Mouse (Mus musculus) lung, adult 2 months (tissue): ENCODE measurements around the gene Rab25. TPM values are rescaled to one million over a fixed set of nuclear protein-coding genes. Genes with fewer than 3 reads are reported as not detected.

Source experiments
- DNase-seq: peaks from one replicate; pipeline ENCODE4 v3.0.0; 2022
- H3K4me1 ChIP-seq: fragments of 200-500 bp; 2 replicates; pipeline ENCODE4 v1.6.1; 2011; ENCODE audit warnings: low read length; ENCODE audit not compliant: control insufficient read depth, insufficient read depth
- H3K4me3 ChIP-seq: fragments of 200-500 bp; replicated peaks from 2 replicates; pipeline ENCODE3; 2011; ENCODE audit warnings: low read depth, mild to moderate bottlenecking, control low read depth, low read length; ENCODE audit errors: extremely low read depth
- CTCF ChIP-seq: fragments of 200-500 bp; IDR thresholded peaks from 2 replicates; pipeline ENCODE4 v1.5.1; 2011; ENCODE audit warnings: mild to moderate bottlenecking, low read length, control low read depth; ENCODE audit not compliant: insufficient read depth
- POLR2A ChIP-seq: fragments of 200-500 bp; IDR thresholded peaks from 2 replicates; pipeline ENCODE4 v1.6.1; 2011; ENCODE audit warnings: low read depth, mild to moderate bottlenecking, control low read depth, low read length, borderline replicate concordance; ENCODE audit errors: extremely low read depth
- WGBS: fragments of 180-500 bp; shearing (Covaris S2); methylation state at CpG from one replicate; pipeline ENCODE4 v1.1.7; 2018; 5-methylcytosine and 5-hydroxymethylcytosine counted together
- polyA plus RNA-seq: library from polyadenylated mRNA; depleted of rRNA; stranded (reverse); fragments of >200 nt; gene quantifications from 2 replicates; pipeline ENCODE4 v1.2.3, GENCODE M21; 2012

The Rab25 gene
- polyA plus RNA-seq, 1 experiment = 105 TPM

DNA sequence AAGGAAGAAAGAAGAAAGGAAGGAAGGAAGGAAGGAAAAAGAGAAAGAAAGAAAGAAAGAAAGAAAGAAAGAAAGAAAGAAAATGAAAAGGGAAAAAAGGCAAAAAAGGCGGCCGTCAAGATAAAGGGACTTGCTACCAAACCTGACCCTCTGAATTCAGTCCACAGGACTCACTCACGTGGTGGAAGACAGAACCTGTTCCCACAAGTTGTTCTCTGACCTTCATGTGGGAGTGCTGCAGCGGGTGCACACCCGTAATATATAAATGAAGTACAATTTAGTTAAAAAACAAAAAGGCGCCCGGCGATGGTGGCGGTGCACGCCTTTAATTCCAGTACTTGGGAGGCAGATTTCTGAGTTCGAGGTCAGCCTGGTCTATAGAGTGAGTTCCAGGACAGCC is 19.5 kb downstream of the Rab25 start:
- H3K4me3 ChIP-seq = no peak overlapping the region
- TF ChIP-seq POLR2A (no peak), CTCF (no peak)
- peaks cover 7% of the 10 kb centered on the region; the same call in 1 of the 2 replicates for H3K4me1 ChIP-seq
- no peak for DNase-seq
- WGBS = 86% methylated on average over 11 of the region's 11 CpGs

DNA sequence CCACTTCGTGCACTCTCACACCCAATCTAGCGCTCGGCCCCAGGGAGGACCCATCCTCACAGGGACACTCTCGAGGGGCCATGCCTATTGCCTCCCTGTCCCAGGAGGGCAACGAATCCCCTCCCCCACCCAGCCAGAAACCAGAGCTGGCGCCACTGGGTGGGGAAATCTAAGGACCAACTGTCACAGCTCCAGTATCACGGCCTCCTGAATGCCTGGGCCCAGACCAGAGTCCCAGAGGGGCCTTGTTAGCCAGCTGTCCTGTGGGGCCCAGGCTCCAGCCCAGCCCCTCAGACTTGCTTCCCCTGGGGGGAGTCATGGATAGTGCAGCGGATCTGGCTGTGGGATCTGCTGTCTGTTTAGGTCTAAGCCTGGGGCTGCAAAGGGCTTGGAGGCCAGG is 20.5 kb downstream of the Rab25 start:
- TF ChIP-seq POLR2A (no peak), CTCF (no peak)
- H3K4me1 ChIP-seq = peaks cover 7% of the 10 kb centered on the region; the same call in 1 of the 2 replicates
- 56% methylated on average over 8 of the region's 8 CpGs for WGBS
- no peak overlapping the region for H3K4me3 ChIP-seq
- no peak for DNase-seq

DNA sequence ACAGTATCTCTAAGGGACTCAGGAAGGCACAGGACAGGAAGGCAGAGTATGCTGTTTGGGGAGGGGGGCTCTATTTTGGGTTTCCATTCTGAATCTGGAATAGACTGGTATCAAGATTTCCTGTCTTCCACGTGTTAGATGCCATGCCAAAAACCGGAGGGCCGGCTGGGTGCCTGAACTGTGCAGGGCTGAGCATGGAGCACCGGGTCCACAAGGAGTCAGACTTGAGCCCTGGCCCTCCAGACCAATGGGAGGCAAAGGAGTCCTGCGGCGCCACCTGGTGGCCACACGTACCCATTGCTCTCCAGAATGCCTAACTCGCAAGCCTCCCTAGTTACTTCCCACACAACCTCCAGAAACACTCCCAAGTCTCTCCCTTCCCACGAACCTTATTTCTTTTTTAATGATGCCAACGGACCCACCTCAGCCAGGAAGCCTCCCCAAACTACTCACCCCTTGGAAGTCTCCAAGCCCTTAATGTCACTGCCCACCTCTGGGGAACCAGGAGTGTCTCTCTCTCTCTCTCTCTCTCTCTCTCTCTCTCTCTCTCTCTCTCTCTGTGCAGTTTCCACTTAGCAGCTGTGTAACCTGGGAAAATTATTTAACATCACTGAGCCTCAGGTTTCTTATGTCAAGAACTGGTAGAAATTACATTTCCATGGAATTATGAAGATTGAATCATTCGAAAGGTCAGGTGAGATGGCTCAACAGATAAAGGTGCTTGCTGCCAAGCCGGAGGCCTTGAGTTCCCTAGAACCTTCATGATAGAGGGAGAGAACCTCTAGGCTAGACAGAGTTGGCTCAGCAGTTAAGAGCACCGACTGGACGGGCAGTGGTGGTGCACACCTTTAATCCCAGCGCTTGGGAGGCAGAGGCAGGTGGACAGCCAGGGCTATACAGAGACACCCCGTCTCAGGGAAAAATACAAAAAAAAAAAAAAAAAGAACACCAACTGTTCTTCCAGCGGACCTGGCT is 21.7 kb downstream of the Rab25 start:
- 34% methylated on average over 17 of the region's 17 CpGs for WGBS
- Histone ChIP-seq H3K4me3 (no peak overlapping the region), H3K4me1 (peaks cover 7% of the 10 kb centered on the region; the same call in 1 of the 2 replicates)
- DNase-seq = peak; percentile 79
- TF ChIP-seq CTCF (peak; percentile 99), POLR2A (no peak)

DNA sequence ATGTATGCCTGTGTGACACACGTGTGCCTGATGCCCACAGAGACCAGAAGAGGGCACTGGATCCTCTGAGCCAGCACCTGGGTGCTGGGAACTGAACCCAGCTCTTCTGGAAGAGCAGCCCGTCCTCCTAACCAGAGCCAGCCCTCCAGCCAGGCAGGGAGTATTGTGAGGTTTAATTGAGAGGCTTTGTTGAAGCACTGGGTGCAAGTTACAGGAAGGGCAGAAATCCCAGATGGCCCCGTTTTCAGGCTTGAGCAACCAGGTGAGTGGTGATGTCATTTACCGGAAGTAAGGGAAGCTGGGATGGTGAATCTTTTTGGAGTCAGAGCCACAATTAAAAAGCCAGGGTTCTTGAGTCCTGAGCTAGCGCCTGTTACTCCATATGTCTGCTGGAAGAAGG is 23.1 kb downstream of the Rab25 start:
- WGBS = 85% methylated on average over 5 of the region's 5 CpGs
- no peak for DNase-seq
- H3K4me1 ChIP-seq = peaks cover 7% of the 10 kb centered on the region; the same call in 1 of the 2 replicates
- no peak overlapping the region for H3K4me3 ChIP-seq
- TF ChIP-seq CTCF (no peak), POLR2A (no peak)

DNA sequence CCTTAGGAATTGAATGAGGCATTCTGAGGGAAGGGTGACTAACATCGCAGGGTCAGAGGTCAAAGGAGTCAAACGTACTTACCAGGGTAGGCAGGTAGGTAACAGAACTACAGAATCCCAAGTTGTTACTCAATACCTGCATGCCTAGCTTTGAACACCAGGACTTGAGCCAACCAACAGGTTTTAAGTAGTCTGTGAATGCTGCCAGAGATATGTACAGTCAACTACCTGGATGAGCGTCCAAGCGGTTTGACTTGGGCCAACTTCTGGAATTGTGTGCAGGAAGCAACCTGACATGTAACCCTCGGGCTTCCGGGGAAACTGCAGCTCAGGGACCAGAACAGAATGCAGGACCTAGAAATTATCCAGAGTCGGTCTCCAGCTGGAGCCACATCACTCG is 25.1 kb downstream of the Rab25 start:
- TF ChIP-seq CTCF = no peak
- TF ChIP-seq POLR2A = no peak
- Histone ChIP-seq H3K4me3 (no peak overlapping the region), H3K4me1 (peaks cover 7% of the 10 kb centered on the region; the same call in 1 of the 2 replicates)
- no peak for DNase-seq
- WGBS = 66% methylated on average over 8 of the region's 8 CpGs

DNA sequence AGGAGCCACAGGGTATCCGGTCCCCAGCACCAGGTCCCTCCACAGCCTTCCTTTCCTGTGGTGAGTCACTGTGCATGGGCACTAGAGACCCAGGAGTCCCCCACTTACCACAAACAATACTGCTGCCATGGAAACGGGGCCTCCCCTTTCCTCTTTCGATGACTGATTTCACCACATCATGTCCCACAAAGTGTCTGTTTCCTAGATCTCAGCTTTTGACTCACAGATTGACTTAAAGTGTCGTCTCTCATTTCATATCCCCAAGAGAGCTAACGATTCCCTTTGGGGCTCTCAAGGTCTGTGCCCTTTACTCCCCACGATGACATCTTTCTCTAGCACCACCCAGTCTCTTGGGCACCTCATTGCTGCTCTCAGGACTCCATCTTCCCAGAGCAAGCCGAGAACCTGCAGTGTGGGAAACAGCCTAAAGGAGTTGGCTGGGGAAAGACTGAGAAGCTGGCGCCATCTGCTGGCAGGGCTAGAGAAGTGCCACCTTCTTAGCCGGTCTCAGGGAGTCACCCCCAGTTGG is 26.2 kb downstream of the Rab25 start:
- no peak for TF ChIP-seq POLR2A
- peak; percentile 97 for TF ChIP-seq CTCF
- 17% methylated on average over 9 of the region's 9 CpGs for WGBS
- H3K4me1 ChIP-seq = peaks cover 7% of the 10 kb centered on the region; the same call in 1 of the 2 replicates
- H3K4me3 ChIP-seq = no peak overlapping the region
- DNase-seq = peak; percentile 72

DNA sequence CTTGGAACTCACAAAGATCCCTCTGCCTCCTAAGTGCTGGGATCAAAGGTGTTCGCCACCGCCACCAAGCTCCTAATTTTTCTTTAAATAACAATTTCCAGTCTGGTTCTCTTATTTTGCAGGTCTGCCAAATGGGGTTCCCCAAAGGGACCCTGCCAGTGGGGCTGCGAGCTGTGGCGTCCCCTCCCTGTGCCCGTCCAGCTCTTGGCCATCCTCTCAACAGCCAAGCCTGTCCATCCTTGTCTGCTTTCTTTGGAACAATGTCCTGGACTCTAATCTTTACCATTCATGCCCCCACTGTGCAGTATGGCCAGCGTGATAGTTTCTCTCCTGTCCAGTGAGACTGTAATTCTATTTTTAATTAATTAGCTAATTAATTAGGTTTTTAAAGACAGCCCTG is 26.9 kb downstream of the Rab25 start:
- Histone ChIP-seq H3K4me1 (peaks cover 7% of the 10 kb centered on the region; the same call in 1 of the 2 replicates), H3K4me3 (no peak overlapping the region)
- no peak for TF ChIP-seq CTCF
- no peak for TF ChIP-seq POLR2A
- WGBS = 95% methylated on average over 6 of the region's 6 CpGs
- no peak for DNase-seq

DNA sequence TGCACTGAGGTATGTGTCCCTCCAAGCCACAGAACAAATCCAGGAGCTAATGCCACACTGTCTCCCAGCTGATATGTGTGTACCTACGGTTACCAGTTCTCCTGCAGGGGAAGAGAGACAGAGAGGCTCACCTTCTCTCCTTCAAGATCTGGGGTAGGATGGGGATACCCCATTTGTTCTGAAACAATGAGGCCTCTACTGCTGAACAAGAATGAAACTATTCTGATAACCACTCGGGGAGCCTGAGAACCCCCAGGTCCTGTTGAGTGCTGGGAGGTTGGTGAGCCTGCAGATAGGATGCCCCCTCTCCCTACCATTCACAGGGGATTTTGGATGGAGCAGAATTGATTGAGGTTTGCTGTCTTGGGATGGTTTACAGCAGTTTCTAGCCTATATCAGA is 28.0 kb downstream of the Rab25 start:
- no peak overlapping the region for H3K4me3 ChIP-seq
- peaks cover 7% of the 10 kb centered on the region; the same call in 1 of the 2 replicates for H3K4me1 ChIP-seq
- no peak for TF ChIP-seq CTCF
- TF ChIP-seq POLR2A = no peak
- no peak for DNase-seq
- WGBS = 84% methylated on average over 2 of the region's 2 CpGs

DNA sequence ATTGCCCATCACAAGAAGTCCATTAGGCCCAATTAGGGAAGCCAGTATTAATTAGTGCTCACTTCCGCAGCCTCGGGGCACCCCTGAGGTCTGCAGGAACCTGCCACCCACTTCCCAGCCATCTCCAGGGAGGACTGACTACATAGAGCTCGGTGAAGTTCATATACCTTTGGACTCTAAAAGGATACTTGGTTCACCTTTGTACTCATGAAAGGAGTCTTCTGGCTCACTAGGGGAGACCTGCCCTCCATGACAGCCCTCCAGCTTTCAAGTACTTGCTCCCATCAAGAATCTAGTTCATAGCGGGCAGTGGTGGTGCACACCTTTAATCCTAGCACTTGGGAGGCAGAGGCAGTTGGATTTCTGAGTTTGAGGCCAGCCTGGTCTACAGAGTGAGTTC is 29.7 kb downstream of the Rab25 start:
- 89% methylated on average over 4 of the region's 4 CpGs for WGBS
- DNase-seq = no peak

DNA sequence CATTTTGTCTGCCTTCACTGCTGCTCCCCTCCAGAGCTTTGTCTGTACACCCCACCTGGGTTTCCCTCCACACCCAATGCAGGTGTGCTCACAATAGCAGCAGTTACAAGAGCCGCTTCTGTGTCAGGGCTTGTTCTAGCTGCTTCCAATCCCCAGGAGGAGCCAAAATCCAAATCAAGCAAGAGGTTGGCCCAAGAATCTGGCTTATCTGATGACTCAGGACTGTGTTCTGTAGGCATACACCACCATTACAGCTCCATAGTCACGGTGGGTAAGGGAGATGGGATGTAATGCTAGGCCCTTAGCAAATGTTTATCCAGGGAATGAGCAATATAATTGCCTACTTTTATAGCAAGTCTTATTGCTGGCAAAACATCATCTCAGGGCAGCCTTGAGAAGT is 31.7 kb downstream of the Rab25 start:
- 82% methylated on average over 2 of the region's 2 CpGs for WGBS
- Histone ChIP-seq H3K4me3 (no peak overlapping the region), H3K4me1 (peaks cover 33% of the 10 kb centered on the region)
- TF ChIP-seq CTCF = no peak
- no peak for DNase-seq

More for the DNA sequence above, 29.7 kb downstream of the Rab25 start:
- TF ChIP-seq POLR2A (no peak), CTCF (no peak)
- Histone ChIP-seq H3K4me3 (no peak overlapping the region), H3K4me1 (peaks cover 16% of the 10 kb centered on the region)
